8 mouse cellular contexts compared by ENCODE assay signal in the genomic region with DNA sequence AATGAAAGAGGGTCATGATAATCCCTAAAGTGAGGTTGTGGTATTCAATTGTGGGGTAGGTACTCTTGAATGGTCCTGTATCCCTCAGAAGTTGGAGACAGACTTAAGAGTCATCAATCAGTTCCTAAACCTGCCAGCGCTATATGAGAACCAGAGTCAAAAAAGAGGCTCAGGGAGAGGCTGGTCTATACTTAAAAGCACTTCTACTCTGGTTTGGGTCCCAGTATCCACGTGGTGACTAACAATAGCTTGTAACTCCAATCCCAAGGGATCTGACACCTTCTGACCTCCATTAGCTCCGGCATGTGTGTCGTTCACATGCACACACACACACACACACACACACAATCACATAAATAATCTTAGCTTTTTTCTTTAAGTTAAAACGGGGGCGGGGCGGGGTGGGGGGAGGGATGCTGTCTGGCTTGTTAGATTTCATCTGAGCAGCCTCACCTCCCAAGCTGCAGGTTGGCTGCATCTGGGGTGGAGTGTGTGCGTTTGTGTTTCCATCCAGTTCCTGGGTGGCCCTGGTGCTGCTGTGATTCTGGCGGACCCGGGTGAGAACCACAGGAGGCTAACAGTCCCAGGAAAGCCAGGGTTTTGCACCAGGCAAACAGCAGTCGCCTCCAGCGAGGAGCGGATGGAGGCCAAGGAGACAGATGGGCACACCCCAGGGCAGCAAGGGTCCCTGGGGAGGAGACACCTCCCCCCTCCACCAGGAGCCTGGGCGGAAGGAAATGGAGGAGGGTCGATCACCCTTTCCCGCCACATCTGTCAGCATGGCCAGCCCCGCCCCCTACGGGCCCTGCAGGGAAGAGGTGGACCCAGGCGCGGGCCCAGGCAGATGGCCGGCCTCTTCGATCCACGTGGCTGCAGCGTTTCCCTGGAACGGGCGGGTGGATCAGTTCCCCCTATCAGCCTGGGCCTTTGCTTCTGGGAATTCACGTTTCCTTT. TPM values are rescaled to one million over a fixed set of nuclear protein-coding genes. Genes with fewer than 3 reads are reported as not detected.
A peak's percentile ranks its signal among the peaks of the same experiment; 100 is the strongest.
DNase-seq lines count a peak whose midpoint lies in the region; TF ChIP-seq lines count a peak whose summit lies in the region.

No protein-coding gene starts in this region.

- H3K36me3 ChIP-seq in ES-E14 (ENCODE audit: control insufficient read depth, insufficient read depth, low read length, poor library complexity, severe bottlenecking): no peaks in the 10 kb centered on the region
- no peaks in the 10 kb centered on the region for H3K36me3 ChIP-seq in forebrain, embryonic 10.5 days (replicated peaks)

- intact Hi-C loops in heart, postnatal 14 days (cut with DNase I): loop anchor here (1.0 kb wide), 2 partner anchors 95 to 117 kb away; no protein-coding TSS in a partner anchor

- H3K27ac ChIP-seq in ES-E14 (ENCODE audit: insufficient read depth, low read depth, low read length, poor library complexity, severe bottlenecking): peak overlapping the region; percentile 50
- peak overlapping the region; percentile 90 for H3K27ac ChIP-seq in forebrain, embryonic 10.5 days

- no peak for DNase-seq in ES-E14 (ENCODE audit: low read depth, low spot score)
- DNase-seq in c-Kit-positive CD71-negative TER-119-negative erythroid progenitor cells, embryonic 14.5 days (ENCODE audit: low read depth): peak; percentile 65
- peak; percentile 87 for DNase-seq in forebrain, embryonic 10.5 days (ENCODE audit: extremely low spot score, low spot score)
- peak; percentile 89 to 90 for DNase-seq in heart, postnatal 14 days
- peak; percentile 90 to 94 for DNase-seq in kidney, postnatal 4 days
- peak; percentile 89 to 92 for DNase-seq in lung, postnatal 4 days
- peak; percentile 55 to 69 for DNase-seq in right cerebral cortex, postnatal 10 days (ENCODE audit: low spot score in 2 of 2)
- peak; percentile 74 for DNase-seq in urinary bladder, postnatal 25 days (ENCODE audit: low spot score)

- H3K4me3 ChIP-seq in ES-E14 (ENCODE audit: insufficient read depth in 1 of 2, low read depth in 1 of 2, low read length in 2 of 2, poor library complexity in 1 of 2, severe bottlenecking in 1 of 2): peak overlapping the region; percentile 27 to 37
- H3K4me3 ChIP-seq in forebrain, embryonic 10.5 days: peak overlapping the region; percentile 48

- H3K4me1 ChIP-seq in ES-E14 (ENCODE audit: control insufficient read depth in 2 of 2, insufficient read depth in 2 of 2, low read length in 2 of 2, poor library complexity in 1 of 2): peaks cover 6 to 26% of the 10 kb centered on the region in 2 experiments
- peaks cover 54% of the 10 kb centered on the region for H3K4me1 ChIP-seq in forebrain, embryonic 10.5 days

- WGBS in forebrain, embryonic 10.5 days: 2% methylated on average over 27 of the region's 27 CpGs

- H3K9ac ChIP-seq in ES-E14 (ENCODE audit: insufficient read depth, low read depth, low read length, poor library complexity, severe bottlenecking): peak overlapping the region; percentile 65

- peaks cover 54% of the 10 kb centered on the region for H3K27me3 ChIP-seq in forebrain, embryonic 10.5 days (ENCODE audit: poor library complexity, severe bottlenecking)

- no peaks in the 10 kb centered on the region for H3K9me3 ChIP-seq in ES-E14 (ENCODE audit: control insufficient read depth, insufficient read depth, low read depth, low read length)
- no peaks in the 10 kb centered on the region for H3K9me3 ChIP-seq in forebrain, embryonic 10.5 days

- in situ Hi-C loops in ES-E14 (cut with MboI; ENCODE audit: low sequenced_read_pairs in 2 of 2, unreplicated experiment in 2 of 2): no loop called here

TF ChIP-seq in ES-E14, 5 proteins besides CTCF, POLR2A, EP300 and RAD21:
- TF ChIP-seq ZNF384 (IDR thresholded peaks at IDR 0.05; ENCODE audit: low read depth, low read length) (no peak), ZC3H11A (IDR thresholded peaks at IDR 0.05; ENCODE audit: borderline replicate concordance, low read depth, low read length) (no peak), MAFK (IDR thresholded peaks at IDR 0.05; ENCODE audit: insufficient read depth, low read depth, low read length) (no peak), HCFC1 (IDR thresholded peaks at IDR 0.05; ENCODE audit: borderline replicate concordance, insufficient read depth, low read length) (no peak), CHD2 (IDR thresholded peaks at IDR 0.05; ENCODE audit: low read depth, low read length) (no peak)

RNA-seq across cellular contexts. Expression of a gene that starts 37.0 kb away (rescaled TPM):
- total RNA-seq in ES-E14 (2012; rRNA removed): 1.9 and 3.8 TPM in 2 replicates
- 5.4 and 6.3 TPM in 2 replicates for polyA plus RNA-seq in forebrain, embryonic 10.5 days (2016; fragmentation: Nextera tagmentation; extraction: Ambion mirVana)
- 1 to 10 TPM; 2.3 to 2.9 TPM for total RNA-seq in heart, postnatal 14 days (2021)

RNA-seq across cellular contexts. Expression of a gene that starts 50.0 kb away (rescaled TPM):
- total RNA-seq in ES-E14 (2012; rRNA removed): 187 and 217 TPM in 2 replicates
- polyA plus RNA-seq in forebrain, embryonic 10.5 days (2016; fragmentation: Nextera tagmentation; extraction: Ambion mirVana): 255 and 270 TPM in 2 replicates
- total RNA-seq in heart, postnatal 14 days (2021): 100 to 1,000 TPM; 272 to 279 TPM
